Mouse (Mus musculus) layer of hippocampus, adult 11-12 months (tissue): Measurements from ENCODE around the gene A130010J15Rik.

Experiments
- DNase-seq: peaks from one replicate; pipeline ENCODE4 v3.0.0; 2022; ENCODE audit warnings: low spot score

A130010J15Rik gene

DNA sequence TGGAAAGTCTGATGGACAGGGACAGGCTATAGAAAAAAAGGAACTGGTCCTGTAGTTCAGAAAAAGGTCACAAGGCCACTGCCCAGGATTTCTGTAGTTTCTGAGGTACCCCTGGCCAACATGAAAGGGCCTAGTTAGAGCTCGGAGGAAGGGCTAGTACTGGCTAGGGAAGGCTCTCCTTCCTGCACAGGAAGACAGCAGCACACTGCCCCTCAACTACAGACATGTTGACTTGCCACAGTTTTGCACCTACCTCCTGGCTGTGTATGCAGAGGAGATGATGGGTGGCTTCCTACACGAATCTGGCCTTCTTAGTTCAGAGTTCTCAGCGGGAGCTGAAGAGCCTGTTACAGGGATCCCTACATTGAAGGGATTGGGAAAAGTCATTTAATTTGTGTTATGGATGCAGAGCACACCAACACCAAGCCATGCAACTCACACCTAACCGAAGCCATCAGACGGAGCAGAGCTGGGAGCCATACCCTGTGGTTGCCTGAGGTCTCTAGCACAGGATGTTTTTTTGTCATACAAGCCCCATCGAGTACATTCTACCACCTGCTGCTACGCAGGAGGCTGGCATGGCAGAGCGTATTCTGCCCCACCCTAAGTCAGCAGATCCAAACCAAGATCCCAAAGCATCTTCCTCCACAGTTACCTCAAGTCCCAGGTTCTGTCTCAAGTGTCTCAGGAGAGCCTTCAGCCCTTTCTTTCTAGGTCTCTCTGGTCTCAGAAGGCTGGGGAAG, 33.0 kb downstream of the A130010J15Rik start:
- no peak for DNase-seq

DNA sequence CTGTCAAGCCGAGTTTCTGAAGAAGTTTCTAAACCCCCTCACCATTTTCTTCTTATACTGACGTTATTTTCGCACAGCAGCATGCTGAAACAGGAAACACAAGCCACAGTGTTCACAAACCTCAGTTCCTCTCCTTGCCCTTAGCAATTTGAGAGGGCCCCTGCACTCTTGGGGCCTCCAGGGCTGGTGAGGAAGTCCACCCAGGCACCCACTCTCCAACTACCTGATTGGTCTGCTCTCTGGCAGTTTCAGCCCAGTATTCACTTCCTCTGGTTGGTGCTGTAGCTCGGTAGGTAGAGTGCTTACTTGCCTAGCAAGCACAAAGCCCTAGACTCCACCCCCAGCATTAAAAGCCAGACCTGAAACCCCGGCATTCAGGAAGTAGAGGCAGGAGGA, 33.5 kb downstream of the A130010J15Rik start, which contains the start of gene Traf3ip3:
Traf3ip3 (minus strand) TSS at position 321 of the 396 bp plus-strand sequence.
- DNase-seq: peak; percentile 35

DNA sequence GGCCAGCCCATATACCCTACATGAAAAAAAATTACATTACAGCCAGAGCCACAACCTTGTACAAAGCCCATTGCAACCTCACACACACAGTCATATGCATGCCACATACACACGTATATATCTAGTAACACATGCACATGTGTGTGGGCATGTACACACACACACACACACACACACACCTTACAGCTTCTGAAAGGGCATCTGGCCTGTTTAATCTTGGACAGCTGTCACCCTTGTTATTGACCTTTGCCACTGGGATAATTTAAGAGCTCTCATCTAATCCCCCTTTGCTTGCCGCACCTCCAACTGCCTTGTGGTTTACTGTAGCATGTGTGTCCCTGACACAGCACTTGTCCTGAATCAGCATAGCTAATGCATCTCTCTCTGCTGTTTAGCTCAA, 36.0 kb downstream of the A130010J15Rik start:
- no peak for DNase-seq

- no peak for DNase-seq
Observed at GRCm38 (mm10) chr1:193205431-193205830, 37.6 kb downstream of the A130010J15Rik start.

GRCm38 (mm10) chr1:193207503-193207902, 39.7 kb downstream of the A130010J15Rik start, which contains the start of gene Lamb3:
Lamb3 (plus strand) TSS chr1:193207699.
- DNase-seq: no peak

GRCm38 (mm10) chr1:193208178-193208577, 40.3 kb downstream of the A130010J15Rik start:
- DNase-seq: peak; percentile 60

- no peak for DNase-seq
Observed at GRCm38 (mm10) chr1:193211371-193211770, 43.5 kb downstream of the A130010J15Rik start.

DNA sequence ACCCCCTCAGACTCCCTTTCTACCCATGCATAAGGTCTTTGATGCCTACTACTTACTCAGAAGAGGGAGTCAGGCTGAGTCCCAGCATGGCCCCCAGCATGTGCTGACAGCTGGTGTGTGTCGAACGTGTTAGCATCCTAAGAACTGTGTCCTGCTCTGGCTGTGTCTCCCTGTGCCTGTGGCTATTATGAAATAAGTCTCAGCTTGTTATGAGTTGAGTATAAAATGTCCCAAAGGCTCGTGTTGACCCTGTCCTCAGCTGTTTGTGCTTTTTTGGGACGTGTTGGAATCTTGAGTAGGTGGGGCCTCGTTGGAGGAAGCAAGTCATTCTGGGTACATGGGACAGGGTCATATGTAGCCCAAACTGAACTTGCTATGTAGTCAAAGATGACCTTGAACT, 46.2 kb downstream of the A130010J15Rik start:
- DNase-seq: no peak

- no peak for DNase-seq
Observed at GRCm38 (mm10) chr1:193216000-193216399, 48.2 kb downstream of the A130010J15Rik start.

DNA sequence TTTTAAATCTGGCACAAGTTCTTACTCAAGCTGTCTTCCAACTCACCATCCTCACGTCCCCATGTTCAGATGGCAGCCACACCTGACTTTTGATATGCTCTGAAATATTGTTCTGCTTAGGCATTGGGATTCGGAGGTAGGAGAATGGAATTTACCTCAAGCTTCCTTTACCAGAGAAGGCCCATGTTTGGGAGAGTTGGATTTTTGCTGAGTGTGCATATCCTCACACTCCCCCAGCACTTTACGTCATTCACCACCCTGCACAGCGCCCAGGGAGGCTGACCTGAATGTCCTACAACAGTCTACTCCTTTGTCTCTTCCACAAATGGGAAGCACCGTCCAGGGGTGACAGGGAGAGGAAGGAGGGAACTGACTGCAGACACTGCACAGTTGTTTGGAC, 52.6 kb downstream of the A130010J15Rik start:
- no peak for DNase-seq

DNA sequence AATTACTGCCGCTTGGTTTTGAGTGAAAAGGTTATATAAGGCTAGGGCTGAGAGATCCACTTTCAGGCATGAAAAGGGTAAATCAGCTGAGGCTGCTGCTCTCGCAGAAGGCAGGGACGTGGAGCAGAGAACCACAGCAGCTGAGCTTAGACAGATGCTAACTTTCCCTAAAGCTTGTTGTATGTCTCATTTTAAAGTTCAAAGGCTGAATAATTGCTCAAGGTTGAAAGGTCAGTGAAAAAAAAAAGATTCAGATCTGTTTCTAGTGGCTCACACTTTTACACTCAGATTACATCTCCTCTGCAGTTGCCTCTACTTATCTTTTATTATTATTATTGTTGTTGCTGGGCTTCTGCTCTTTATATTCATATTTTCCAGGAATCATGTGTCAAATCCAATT, 57.7 kb downstream of the A130010J15Rik start:
- DNase-seq: no peak

DNA sequence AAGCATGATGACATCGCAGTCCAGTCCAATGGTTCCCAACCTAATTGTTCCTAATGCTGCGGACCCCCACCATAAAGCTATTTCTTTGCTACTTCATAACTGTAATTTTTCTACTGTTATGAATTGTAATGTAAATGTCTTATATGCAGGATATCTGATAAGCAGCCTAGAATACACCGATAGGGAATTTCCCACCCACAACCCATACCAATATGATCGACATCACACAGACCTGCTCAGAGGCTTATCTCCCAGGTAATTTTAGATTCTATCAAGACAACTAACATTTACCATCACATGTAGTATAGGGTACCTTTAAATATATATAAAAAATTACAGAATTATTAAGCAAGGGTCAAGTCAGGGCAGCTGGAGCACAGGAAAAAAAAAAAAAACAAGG, 58.3 kb downstream of the A130010J15Rik start:
- no peak for DNase-seq

GRCm38 (mm10) chr1:193226724-193227522, 59.1 kb downstream of the A130010J15Rik start:
- no peak for DNase-seq
